Mouse (Mus musculus) heart, postnatal 14 days (tissue): ENCODE results near the gene Stk35. TPM values are rescaled to one million over a fixed set of nuclear protein-coding genes. Genes with fewer than 3 reads are reported as not detected.

Experiments used
- total RNA-seq, 2 experiments: library from RNA; stranded (reverse); gene quantifications; 2 replicates each; pipeline ENCODE4 v1.2.3; 2021

The Stk35 gene
- total RNA-seq, 2 experiments from 2014 or later = 13.9 to 14.3 TPM

Other genes starting within 250 kb of the Stk35 start
- 10 to 100 TPM; 27.1 to 28.7 TPM for gene Sirpa, start 207.7 kb upstream of the Stk35 start, total RNA-seq
- gene Pdyn, start 100.7 kb upstream of the Stk35 start, total RNA-seq = not detected
- gene Tgm3, start 211.8 kb downstream of the Stk35 start, total RNA-seq = under 1 TPM; 0.05 to 0.10 TPM